Mouse (Mus musculus) telencephalon, adult 2 months (tissue): ENCODE data around the gene Mmp24.

ENCODE experiments used
- DNase-seq: peaks from one replicate; pipeline ENCODE4 v3.0.0-alpha.2; 2011; ENCODE audit warnings: low read depth, low spot score

Gene Mmp24

DNA sequence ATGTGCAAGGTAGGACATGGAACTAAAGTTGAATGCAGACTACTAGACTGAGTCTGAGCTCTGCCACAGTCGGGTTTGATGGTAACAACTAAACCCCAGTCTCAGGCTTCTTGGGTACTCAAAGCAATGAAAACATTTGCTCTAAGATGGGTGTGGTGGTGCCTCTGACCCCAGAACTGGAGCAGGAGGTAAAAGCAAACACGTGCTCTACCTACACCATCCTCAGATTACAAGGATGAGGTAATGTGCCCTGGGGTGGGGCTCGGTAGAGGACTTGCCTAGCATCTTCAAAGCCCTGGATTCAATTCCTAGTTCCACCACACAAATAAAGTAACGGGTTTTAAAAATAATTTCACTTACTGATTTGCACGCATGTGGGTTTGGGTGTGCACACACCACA, 77.4 kb downstream of the Mmp24 start:
- no peak for DNase-seq

- DNase-seq = no peak
Observed at GRCm38 (mm10) chr2:155860102-155860501, 85.0 kb downstream of the Mmp24 start.

GRCm38 (mm10) chr2:155861581-155861980, 86.4 kb downstream of the Mmp24 start:
- no peak for DNase-seq

DNA sequence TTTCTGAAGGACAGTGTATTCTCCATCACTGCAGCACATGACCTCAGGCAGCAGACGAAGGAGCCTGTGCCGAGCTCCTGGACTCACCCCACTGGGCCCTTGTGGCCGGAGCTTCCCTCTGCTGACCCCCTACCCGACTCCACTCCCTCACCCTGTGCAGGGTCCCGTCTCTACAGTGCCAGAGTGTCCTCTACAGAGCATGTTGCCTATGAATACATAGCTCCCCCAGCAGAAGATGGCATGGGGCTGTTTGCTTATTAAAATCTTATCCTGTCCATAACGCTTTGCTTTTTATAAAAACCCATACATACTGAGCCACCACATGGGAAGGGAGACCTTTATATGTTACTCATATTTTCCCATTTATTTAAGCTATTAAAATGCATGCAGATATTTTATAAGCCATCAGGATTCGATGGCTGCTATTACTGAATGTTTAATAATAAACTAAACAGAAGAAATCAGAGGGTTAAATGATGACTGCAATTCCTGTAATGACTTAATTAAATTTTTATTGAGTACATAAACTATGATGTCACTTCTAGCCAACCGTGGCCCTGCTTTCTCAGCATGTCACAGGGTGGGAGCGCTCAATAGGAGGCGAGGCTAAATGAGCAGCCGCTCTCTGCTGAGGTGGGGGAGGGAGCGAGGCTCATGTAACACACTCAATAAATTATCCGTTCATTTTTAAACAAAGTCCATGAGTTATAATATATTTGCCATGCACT, 87.6 kb downstream of the Mmp24 start:
- no peak for DNase-seq

GRCm38 (mm10) chr2:155863301-155863867, 88.2 kb downstream of the Mmp24 start:
- DNase-seq = no peak
